Mouse (Mus musculus) kidney, postnatal 4 days (tissue): Measurements from ENCODE around the gene Inpp4b.
A peak's percentile ranks its signal among the peaks of the same experiment; 100 is the strongest.
"Not testable (repeated sequence)": the region's sequence is repeated elsewhere in the genome, so short reads cannot be mapped to it uniquely, and the experiment has no call there.

Source experiments
- DNase-seq, 2 experiments: peaks; one replicate each; pipeline ENCODE4 v3.0.0; 2021; ENCODE audit warnings: mixed read lengths in 2 of 2

Gene Inpp4b

DNA sequence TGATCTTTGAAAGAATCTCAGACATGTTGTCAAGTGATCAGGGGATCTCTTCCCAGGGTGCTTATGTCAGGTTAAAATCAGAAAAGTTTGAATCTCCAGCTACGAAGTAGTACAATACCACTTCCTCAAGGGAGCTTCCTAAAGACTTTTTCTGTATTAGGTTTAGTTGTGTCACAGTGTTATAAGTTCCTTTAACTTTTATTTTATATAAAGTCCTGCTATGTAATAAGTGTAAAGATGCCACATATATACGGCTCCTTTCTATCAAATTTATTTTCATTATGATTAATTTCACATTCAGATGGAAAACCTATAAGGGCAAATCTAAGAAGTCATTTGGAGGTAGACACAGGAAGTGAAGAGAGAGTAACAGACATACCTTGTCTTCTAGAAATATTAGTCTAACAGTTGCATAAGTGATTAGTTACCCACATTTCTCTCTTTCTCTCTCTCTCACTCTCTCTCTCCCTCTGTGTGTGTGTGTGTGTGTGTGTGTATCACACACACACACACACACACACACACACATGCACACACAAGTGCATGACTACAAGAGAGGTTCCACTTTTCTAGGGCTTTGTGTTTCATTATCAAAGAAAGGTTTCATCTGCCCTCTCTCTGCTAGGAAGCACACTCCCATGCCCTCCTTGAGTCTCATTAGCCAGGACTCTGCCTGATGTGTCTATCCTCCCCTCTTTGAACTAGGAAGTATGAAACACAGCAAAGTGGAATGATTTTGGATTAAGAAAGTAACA, 438.7 kb downstream of the Inpp4b start:
- DNase-seq: no peak

DNA sequence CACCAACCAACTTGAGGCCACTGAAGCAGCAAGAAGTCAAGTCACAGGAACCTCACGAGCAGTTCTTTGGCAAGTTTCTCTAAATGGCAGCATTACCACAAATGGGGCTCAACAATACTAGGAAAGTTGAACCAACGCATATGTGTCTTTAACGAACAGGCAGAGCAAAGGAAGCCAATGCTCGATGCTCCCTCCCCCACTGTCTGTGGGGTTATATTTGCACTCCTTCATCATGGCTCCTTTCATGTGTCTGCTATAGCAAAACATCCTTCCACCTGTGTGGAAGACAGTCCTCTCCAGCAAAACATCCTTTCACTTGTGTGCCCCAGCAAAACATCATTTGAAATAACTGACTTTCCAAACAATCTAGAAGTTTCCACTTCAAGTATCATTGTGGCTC, 440.4 kb downstream of the Inpp4b start:
- no peak for DNase-seq

DNA sequence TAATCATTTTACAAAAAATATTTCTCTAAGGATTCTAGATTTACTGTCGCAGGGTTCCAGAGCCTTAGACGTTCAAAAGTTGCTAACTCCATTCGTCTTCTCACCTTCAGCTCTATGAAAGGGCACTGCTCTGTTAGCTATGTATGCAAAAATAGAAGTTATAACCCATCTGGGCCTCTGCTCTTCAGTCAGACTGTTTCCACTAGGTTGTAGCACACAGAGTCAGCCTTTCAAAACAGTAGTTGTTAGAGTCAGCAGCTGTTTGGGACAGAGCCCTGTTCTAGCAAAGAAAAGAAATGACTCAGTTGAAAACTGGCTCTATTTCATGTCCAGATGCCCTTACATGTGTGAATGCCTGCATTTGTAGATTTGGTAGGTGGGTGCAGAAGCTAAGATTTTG, 442.4 kb downstream of the Inpp4b start:
- DNase-seq: no peak

DNA sequence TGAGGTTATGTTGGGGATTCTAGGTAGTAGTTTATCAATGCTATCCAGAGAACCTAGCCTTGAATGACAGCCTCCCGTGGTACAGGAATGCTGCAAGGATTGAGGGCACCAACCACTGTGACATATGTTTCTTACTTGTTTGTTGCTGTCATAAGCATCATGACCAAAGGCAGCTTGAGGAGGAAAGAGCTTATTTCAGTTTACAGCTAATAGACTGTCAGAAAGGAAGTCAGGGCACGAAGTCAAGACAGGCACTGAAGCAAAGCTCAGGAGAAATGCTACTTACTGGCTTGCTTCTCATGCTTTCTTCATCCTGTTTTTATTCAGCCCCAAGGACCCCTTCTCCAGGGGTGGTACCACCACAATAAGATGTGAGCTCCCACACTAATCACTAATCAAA, 446.1 kb downstream of the Inpp4b start:
- DNase-seq: no peak

DNA sequence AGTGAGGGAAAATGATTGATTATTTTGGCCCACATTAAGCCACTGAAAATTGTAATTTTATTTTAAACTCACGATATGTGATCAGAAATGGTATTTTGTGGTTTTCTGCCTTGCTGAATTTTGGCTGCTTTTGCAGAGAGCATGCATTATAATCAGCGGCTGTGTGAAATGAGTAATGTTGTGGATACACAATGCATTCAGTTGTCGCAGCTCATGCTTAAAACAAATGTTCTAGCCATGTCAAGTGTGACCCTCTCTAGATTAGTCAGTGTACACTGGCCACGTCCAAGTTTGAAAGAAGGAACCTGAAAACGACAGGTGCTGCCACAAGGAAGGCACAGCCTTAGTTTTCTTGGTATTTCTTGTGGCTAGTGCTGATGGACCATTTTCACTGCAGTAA, 450.3 kb downstream of the Inpp4b start:
- DNase-seq: no peak

DNA sequence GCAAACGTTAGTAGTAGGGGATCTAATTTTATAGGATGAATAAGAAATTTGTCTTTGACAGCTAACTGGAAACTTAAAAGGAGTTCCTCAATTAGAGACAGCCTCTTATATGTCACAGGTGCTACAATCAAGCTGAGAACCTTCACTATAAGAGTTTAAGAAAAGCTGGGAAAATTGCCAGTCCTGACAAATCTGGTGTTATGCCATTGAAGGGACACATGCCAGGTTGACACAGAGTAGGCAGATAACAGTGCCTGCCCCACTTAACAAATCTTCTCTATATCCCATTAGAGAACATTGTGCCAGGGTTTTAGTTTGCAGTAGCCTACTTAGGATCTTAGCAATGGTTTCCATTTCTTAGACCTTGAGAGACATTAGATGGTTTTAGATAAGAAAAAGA, 456.1 kb downstream of the Inpp4b start:
- DNase-seq: no peak

DNA sequence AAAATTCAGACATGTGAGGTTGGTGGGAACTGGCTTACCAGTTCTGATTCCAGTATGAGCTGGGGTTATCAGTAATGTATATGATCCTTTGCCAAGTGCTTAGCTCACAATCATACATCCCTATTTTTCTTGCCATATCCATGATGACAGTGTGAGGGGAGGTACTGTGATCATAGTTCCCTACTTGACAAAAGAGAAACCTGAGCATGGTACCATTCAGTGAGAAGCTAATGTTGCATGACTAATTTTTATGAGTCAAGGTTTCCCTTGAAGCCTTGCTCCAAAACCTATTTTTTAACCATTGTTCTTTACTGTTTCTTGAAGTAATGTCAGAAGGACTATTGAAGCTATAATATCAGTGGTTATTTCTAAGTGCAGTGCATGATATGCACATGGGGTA, 458.4 kb downstream of the Inpp4b start:
- no peak for DNase-seq

DNA sequence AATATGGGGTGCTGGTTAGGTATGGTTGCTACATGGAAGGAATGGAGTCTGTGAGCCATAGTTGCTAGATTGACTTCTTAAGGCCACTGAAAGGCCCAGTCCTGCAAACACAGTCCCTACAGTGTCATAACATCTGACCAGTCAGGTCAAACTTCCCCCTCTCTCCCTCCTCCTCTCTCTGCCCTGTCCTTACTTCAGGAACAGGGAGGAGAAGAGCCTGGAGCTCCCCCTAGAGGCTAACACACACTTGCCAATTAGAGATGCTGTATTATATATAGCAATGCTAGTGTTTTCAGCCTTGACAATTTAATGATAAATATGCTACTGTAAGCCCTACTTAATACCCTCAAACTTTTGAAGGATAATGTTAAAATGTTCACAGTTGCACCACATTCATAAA, 464.4 kb downstream of the Inpp4b start:
- DNase-seq: peak; percentile 70 to 79

DNA sequence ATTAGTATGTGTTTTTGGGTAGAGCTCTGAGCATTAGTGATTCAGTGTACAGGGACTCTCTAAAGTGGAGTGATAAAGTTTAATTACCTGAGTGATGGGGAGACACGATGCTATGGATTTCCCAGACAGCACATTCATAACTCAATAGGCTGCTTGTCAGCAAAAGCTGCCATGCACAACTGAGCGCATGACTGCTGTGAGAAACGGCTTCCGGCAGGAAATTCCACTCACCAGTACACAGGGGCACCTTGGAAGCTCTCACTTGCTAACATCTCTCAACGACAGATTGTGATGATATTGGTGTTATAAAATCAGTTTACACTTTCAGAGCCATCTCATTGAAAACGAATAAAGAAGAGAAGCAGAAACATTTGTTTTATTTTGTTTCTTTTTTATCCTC, 465.2 kb downstream of the Inpp4b start:
- peak in 1 of 2 experiments; percentile 10 for DNase-seq

DNA sequence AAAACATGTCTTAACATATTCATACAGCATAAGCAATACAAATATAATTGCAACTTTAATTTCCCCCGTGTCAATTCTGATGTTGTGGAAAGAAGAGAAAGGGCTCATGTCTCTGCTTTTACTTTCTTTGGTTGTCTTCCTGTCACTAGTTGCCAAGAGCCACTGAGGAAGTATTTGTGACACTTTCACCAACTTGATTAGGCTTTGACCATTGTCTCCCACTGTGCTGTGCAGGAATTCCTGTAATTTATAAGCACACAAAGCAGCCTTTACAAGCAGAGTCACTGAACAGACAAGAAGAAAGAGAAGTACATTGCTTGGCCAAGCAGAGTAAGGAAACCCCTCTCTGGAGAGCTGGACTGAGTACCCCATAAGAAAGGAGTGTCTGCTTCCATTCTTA, 466.1 kb downstream of the Inpp4b start:
- DNase-seq: no peak

DNA sequence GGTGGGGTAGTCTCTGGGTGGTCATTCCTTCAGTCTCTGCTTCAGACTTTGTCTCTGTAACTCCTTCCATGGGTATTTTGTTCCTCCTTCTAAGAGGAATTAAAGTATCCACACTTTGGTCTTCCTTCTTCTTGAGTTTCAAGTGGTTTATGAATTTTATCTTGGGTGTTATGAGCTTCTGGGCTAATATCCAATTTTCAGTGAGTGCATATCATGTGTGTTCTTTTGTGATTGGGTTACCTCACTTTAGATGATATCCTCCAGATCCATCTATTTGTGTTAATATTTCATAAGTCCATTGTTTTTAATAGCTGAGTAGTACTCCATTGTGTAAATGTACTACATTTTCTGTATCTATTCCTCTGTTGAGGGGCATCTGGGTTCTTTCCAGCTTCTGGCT, 467.1 kb downstream of the Inpp4b start:
- DNase-seq: not testable (repeated sequence)

DNA sequence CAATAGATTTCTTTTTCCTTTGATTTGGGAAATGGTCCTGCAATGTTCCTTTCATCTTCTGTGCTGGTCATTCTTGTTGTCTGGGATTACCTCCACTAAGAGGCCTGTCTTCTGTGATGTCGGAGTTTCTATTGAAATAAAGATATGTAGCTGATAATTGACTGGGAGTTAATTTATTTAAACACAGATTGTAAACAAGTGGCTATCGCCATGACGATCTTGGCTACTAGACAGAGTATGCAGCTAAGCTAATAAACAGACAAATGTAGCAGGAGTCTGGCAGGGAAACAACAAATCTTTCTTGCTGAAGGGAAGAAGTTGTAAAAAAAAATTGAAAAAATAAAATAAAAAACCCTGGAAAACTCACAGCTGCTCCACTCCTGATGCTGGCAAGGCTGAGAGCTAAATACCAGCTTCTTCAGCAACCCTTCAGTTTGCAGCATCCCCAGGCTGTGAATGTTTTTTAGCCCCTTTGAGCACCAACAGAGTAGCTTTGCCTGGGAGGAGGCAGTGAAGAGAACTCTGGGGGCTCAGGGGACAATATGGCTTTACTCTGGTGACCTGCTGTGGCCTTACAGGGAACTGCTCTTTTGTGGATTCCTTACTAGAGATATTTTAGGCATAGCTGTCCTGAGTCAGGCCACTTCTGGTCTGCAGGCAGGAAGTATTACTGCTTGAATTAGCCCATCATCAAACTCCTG, 469.8 kb downstream of the Inpp4b start:
- DNase-seq: peak; percentile 25 to 51

DNA sequence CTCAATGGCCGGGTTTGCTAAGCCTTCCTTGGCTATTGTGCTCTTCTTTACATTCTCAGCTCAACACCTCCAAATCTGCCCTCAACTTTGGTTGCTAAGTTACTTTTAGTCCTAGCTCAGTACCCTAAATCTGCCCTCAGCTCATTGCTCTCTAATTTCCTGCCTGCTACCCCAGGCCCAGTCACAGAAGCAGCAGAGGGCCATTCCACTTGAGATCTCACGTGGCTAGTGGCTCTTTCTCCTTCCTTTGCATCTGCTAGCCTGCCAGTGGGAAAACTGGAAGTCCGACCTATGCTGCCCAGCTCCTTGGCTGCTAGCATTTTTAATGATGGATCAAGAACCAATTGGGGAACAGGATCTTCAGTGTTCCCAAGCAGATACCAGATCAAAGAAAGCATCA, 472.4 kb downstream of the Inpp4b start:
- DNase-seq: no peak

DNA sequence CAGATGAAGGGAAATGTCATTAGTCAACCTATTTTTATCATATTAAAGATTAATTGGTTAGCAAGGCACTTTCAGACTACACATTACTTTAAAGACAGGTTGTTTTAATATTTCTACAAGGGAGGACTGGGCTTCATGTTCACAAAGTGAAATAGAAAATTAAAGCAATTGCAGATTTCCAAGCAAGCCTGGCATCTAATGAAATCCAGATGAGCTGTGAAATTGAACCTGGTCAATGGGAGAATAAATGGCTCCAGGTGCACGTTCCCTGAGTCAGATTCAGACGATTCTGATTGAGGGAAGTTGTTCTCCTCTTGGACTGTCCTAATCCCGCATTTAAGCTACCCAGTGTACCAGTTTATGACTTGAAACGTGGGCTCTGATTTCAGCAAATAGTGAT, 473.2 kb downstream of the Inpp4b start:
- no peak for DNase-seq

DNA sequence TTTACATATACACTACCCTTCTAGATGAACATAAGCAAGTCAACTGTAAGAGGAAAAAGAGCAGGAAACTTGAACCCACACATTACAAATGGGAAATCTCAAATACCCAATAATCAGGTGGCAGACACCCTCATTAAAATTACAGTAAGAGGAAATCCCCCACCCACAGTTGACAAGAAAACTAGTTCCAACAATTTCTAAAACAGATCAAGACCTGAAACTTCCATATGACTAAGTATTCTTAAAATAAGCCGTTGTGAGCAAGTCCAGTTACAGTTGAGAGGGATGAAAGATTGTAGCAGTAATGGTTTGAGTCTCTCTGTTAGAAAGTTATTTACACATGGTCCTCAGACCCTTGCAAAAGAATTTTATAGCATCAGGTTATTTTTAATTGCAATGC, 480.8 kb downstream of the Inpp4b start:
- no peak for DNase-seq

DNA sequence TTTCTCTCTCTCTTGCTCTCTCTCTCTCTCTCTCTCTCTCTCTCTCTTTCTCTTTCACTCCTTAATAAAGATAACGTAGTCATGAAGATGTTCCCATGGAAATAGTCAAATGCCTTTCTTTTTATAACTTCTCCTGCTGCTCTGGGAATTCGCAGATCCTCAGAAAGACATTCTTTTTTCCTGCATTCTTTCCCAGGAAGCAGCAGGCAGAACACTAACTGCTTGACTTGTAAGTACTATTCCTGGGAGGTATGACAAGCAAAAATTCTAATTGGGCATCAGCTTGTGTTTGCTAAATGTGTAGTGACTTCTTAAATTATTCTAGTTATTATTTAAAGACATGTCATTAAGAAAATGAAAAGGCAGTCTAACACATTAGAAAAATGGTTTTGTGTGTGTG, 482.6 kb downstream of the Inpp4b start:
- DNase-seq: no peak

DNA sequence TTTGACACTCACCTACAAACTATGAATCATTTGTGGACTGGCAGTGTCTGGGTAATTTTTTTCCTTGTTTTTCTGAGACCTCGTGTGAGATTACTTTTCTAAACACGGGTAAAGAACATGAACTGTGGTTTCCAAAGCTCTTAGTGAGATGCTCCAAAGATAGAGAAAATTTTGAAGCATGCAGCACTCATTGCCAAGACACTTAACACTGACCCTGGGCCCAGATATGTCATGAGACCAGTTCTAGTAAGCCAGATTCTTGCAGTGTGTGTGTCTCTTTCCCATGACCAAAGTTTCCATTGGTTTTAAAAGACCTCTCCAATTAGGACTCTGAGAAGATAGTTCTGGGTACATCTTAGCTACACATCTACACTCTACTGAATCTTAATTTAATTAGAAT, 484.1 kb downstream of the Inpp4b start:
- no peak for DNase-seq

DNA sequence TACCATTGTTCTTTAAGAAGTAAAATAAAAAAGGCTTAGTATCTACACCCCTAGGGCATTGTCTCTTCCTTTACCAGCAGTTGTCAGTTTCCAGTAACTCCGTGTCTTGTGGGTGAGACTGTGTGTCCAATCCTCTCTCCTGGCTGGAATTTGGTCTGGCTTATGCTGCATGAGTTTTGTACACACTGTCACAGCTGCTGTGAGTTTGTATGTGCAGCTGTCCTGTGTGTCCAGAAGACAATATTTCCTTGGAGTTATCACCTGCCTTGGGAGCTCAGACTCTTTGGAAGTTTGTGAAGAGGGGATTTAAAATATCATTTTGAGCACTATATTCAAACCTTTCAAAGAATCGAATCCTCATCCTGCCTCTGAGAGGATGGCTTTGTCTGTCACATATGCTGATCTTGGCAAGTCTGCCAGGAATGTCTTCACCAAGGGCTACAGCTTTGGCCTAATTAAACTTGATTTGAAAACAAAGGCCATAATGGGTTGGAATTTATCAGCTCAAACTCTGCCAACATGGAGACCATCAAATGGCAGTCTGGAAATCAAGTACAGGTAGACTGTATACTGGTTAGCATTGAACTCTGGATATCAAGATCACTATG, 485.1 kb downstream of the Inpp4b start:
- no peak for DNase-seq

DNA sequence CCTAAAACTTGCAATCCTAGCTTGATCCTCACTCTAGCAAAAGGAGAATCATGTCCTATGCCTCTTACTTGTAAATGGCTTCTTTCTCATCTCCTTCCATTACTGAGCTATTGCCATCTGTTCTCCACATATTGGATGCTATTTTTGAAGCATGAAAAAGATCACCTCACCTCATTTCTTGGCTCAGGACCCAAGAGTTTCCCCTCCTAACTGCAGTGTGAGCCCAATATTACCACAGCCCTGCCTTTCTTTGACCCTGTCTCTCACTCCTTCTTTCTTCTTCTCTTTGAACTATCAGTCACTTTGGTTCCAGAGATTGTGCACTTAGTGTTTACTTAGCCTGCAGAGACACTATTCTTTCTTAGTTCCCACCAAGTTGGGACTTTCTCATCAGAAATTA, 489.1 kb downstream of the Inpp4b start:
- no peak for DNase-seq

DNA sequence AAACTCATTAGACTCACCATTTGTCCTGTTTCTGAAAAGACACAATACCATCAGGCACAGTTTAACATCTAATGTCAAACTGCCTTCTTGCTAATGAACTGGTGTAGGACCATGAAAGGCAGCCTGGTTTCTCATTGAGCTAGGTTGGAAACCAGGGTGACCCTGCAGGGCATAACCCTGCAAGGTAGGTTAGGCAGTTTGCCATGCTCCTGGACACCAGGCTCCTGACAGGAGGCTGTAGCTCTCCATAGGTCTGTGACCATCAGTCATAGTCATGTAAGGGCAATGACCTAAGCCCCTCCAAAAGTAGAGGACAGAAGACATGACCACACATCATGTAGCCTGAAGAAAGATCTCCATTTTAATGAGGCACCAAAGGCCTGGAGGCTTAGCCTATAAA, 491.5 kb downstream of the Inpp4b start:
- DNase-seq: no peak

DNA sequence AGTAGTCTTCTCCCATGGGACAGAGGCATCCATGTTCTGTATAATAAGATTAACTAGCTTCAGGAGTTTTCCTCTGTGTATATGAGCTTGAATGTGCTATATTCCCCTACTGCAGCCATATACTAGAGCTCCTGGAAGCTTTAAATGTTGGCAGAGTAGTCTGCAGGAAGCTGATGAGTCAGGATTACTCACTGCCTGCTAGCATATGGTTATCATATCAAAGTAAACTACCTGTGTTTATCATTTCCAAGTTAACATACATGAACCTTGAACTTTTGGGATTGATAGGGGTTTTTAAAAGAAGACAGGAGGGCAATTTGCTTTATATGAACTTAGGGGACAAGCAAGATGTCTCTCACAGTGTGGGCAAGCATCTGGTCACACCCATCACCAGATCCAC, 498.2 kb downstream of the Inpp4b start:
- DNase-seq: no peak

DNA sequence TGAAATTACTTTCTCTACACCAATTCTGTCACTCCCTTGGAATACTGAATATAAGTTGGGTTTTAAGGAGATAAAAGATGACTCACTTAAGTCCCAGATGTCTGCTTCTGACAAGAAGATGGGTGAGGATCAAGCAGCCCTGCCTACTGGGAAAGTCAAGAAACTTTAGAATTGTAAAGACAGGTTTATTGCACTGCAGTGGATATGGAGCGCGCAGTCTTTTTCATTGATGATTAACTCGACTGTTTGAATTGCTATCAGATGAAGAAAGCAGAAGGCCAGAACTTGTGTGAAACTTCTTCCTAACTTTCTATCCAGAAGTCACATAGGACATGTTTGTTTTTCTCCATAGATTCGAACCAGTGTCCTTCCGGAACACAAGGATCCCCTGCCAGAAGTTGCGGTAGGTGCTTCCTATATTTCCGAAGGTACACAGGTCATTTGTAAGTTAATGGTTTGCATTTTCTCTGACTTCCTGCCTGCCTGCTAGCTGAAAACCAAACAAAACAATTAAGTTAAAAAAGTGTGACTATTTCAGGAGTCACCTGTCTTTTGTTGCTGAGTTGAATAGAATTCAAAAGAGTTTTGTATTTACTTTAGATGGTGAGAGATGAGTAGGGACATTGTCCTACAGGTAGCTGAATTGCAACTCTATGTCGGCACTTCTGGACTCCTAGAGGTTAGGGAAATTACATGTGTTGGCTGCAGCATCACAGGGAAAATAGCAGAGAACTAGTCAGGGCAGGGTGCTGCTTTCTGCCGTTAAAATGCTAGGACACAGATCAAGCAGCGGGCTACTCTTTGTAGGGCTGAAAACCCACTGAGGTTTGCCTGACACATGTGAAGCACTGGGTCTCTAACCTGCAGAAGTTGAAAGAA, 502.0 kb downstream of the Inpp4b start:
- DNase-seq: no peak

DNA sequence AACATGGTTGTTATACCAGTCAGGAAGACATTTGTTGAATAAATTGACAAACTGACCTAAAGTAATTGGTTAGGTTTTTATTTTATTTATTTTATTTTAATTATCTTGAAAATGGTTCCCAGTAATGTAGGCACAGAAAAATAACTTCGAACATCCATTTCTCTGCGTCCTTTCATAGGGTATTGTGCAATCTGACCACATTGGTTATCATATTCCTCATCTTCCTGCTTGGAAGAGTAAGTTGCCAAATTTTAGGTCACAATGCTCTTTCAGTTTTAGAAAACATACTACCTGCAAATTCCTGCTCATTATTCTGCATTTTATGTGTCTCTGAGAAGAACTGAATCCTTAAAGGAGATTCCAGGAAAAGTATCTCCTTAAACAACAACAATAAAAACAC, 505.6 kb downstream of the Inpp4b start:
- DNase-seq: no peak
